Mouse (Mus musculus) liver, adult 2 months (tissue): ENCODE measurements around the gene Ldlrad3. TPM values are rescaled to one million over a fixed set of nuclear protein-coding genes. Genes with fewer than 3 reads are reported as not detected.

ENCODE experiments used
- DNase-seq: peaks from one replicate; pipeline ENCODE4 v3.0.0-alpha.2; 2011; ENCODE audit warnings: low read depth, low spot score; ENCODE audit errors: extremely low read depth
- H3K27ac ChIP-seq: fragments of 200-500 bp; replicated peaks from 2 replicates; pipeline ENCODE4 v1.5.1; 2012; ENCODE audit warnings: low read depth, mild to moderate bottlenecking, control low read depth, inconsistent platforms, low read length; ENCODE audit not compliant: insufficient read depth
- H3K27me3 ChIP-seq: fragments of 200-500 bp; 2 replicates; pipeline ENCODE4 v1.6.1; 2012; ENCODE audit warnings: mild to moderate bottlenecking, moderate library complexity, low read length, inconsistent platforms; ENCODE audit not compliant: control insufficient read depth, insufficient read depth
- H3K36me3 ChIP-seq: fragments of 200-500 bp; 2 replicates; pipeline ENCODE4 v1.6.1; 2012; ENCODE audit warnings: low read length, inconsistent platforms; ENCODE audit not compliant: control insufficient read depth, insufficient read depth
- H3K4me1 ChIP-seq: fragments of 200-500 bp; 2 replicates; pipeline ENCODE4 v1.6.1; 2011; ENCODE audit warnings: low read length; ENCODE audit not compliant: control insufficient read depth, insufficient read depth
- H3K4me3 ChIP-seq: fragments of 200-500 bp; 2 replicates; pipeline ENCODE4 v1.5.1; 2011; ENCODE audit warnings: low read depth, mild to moderate bottlenecking, control low read depth, low read length, moderate library complexity; ENCODE audit not compliant: insufficient read depth
- H3K79me2 ChIP-seq: fragments of 200-500 bp; 2 replicates; pipeline ENCODE4 v1.6.1; 2012; ENCODE audit warnings: inconsistent platforms, mild to moderate bottlenecking, low read length, moderate library complexity; ENCODE audit not compliant: control insufficient read depth, insufficient read depth
- H3K9ac ChIP-seq: fragments of 200-500 bp; 2 replicates; pipeline ENCODE4 v1.6.1; 2012; ENCODE audit warnings: low read depth, mild to moderate bottlenecking, control low read depth, inconsistent platforms, low read length
- CTCF ChIP-seq: fragments of 200-500 bp; IDR thresholded peaks from 2 replicates; pipeline ENCODE4 v1.5.1; 2011; ENCODE audit warnings: low read depth, low read length, control low read depth
- POLR2A ChIP-seq: fragments of 200-500 bp; IDR thresholded peaks from 2 replicates; pipeline ENCODE4 v1.6.1; 2011; ENCODE audit warnings: low read length, control low read depth; ENCODE audit not compliant: insufficient read depth; ENCODE audit errors: extremely low read depth
- WGBS: fragments of 180-500 bp; shearing (Covaris S2); methylation state at CpG from one replicate; pipeline ENCODE4 v1.1.7; 2018; 5-methylcytosine and 5-hydroxymethylcytosine counted together
- polyA plus RNA-seq: library from polyadenylated mRNA; depleted of rRNA; stranded (reverse); fragments of >200 nt; gene quantifications from 2 replicates; pipeline ENCODE4 v1.2.3, GENCODE M21; 2012
- total RNA-seq: library from RNA; depleted of rRNA; stranded (reverse); fragments of >200 nt; gene quantifications from 2 replicates; pipeline ENCODE4 v1.2.3, GENCODE M21; 2014

Gene Ldlrad3
- total and polyA plus RNA-seq, 2 experiments, result 2.8 to 4.5 TPM

- Histone ChIP-seq H3K4me1 (peaks cover 3% of the 10 kb centered on the region; the same call in 1 of the 2 replicates), H3K79me2 (no peaks in the 10 kb centered on the region), H3K36me3 (no peaks in the 10 kb centered on the region), H3K4me3 (no peak overlapping the region), H3K27ac (no peak overlapping the region), H3K9ac (no peak overlapping the region), H3K27me3 (no peaks in the 10 kb centered on the region)
- no peak for DNase-seq
- no peak for TF ChIP-seq POLR2A
- TF ChIP-seq CTCF, result no peak
- 87% methylated on average over 7 of the region's 7 CpGs for WGBS
These were observed 223.8 kb downstream of the Ldlrad3 start for GRCm38 (mm10) chr2:101962349-101962748.

- no peak for DNase-seq
- no peak overlapping the region for H3K27ac ChIP-seq
- no peaks in the 10 kb centered on the region for H3K36me3 ChIP-seq
- H3K79me2 ChIP-seq, result no peaks in the 10 kb centered on the region
- 97% methylated on average over 1 of the region's 1 CpGs for WGBS
- peaks cover 3% of the 10 kb centered on the region; the same call in 1 of the 2 replicates for H3K4me1 ChIP-seq
- TF ChIP-seq CTCF, result no peak
- TF ChIP-seq POLR2A, result no peak
- H3K27me3 ChIP-seq, result no peaks in the 10 kb centered on the region
- H3K4me3 ChIP-seq, result no peak overlapping the region
- H3K9ac ChIP-seq, result no peak overlapping the region
These were observed 224.8 kb downstream of the Ldlrad3 start for GRCm38 (mm10) chr2:101961391-101961790.

GRCm38 (mm10) chr2:101960658-101961057, 225.5 kb downstream of the Ldlrad3 start:
- H3K79me2 ChIP-seq, result no peaks in the 10 kb centered on the region
- no peak overlapping the region for H3K27ac ChIP-seq
- TF ChIP-seq CTCF (no peak), POLR2A (no peak)
- H3K36me3 ChIP-seq, result no peaks in the 10 kb centered on the region
- H3K4me3 ChIP-seq, result no peak overlapping the region
- H3K9ac ChIP-seq, result no peak overlapping the region
- WGBS, result 90% methylated on average over 8 of the region's 8 CpGs
- no peaks in the 10 kb centered on the region for H3K27me3 ChIP-seq
- H3K4me1 ChIP-seq, result peaks cover 2% of the 10 kb centered on the region; the same call in 1 of the 2 replicates
- DNase-seq, result no peak

- TF ChIP-seq CTCF (no peak), POLR2A (no peak)
- Histone ChIP-seq H3K27me3 (no peaks in the 10 kb centered on the region), H3K4me1 (no peaks in the 10 kb centered on the region), H3K9ac (no peak overlapping the region), H3K36me3 (peaks cover 2% of the 10 kb centered on the region; the same call in 1 of the 2 replicates), H3K79me2 (no peaks in the 10 kb centered on the region), H3K27ac (no peak overlapping the region), H3K4me3 (no peak overlapping the region)
- no peak for DNase-seq
- 82% methylated on average over 10 of the region's 10 CpGs for WGBS
These were observed 230.1 kb downstream of the Ldlrad3 start for GRCm38 (mm10) chr2:101956125-101956524.

- no peak for TF ChIP-seq CTCF
- TF ChIP-seq POLR2A, result no peak
- Histone ChIP-seq H3K4me3 (no peak overlapping the region), H3K36me3 (peaks cover 2% of the 10 kb centered on the region; the same call in 1 of the 2 replicates), H3K27ac (no peak overlapping the region), H3K79me2 (no peaks in the 10 kb centered on the region), H3K9ac (no peak overlapping the region), H3K4me1 (no peaks in the 10 kb centered on the region), H3K27me3 (no peaks in the 10 kb centered on the region)
- WGBS, result 93% methylated on average over 8 of the region's 8 CpGs
- DNase-seq, result no peak
These were observed 233.2 kb downstream of the Ldlrad3 start for GRCm38 (mm10) chr2:101952951-101953361.

GRCm38 (mm10) chr2:101950716-101951520, 235.3 kb downstream of the Ldlrad3 start:
- no peaks in the 10 kb centered on the region for H3K27me3 ChIP-seq
- peaks cover 2% of the 10 kb centered on the region; the same call in 1 of the 2 replicates for H3K36me3 ChIP-seq
- no peak overlapping the region for H3K9ac ChIP-seq
- no peak overlapping the region for H3K4me3 ChIP-seq
- no peaks in the 10 kb centered on the region for H3K4me1 ChIP-seq
- TF ChIP-seq POLR2A (no peak), CTCF (no peak)
- H3K79me2 ChIP-seq, result no peaks in the 10 kb centered on the region
- 28% methylated on average over 7 of the region's 7 CpGs for WGBS
- no peak overlapping the region for H3K27ac ChIP-seq
- DNase-seq, result peak; percentile 56
